Mouse (Mus musculus) liver, embryonic 15.5 days (tissue): ENCODE results near the gene Krt25. TPM values are rescaled to one million over a fixed set of nuclear protein-coding genes. Genes with fewer than 3 reads are reported as not detected.

Experiments used
- ATAC-seq: fragments of 200-750 bp; cut with Nextera tagmentation; 2 replicates; pipeline ENCODE4 v1.8.0; 2017; ENCODE audit warnings: moderate number of reproducible peaks, mild to moderate bottlenecking, moderate library complexity; ENCODE audit not compliant: insufficient read depth
- H3K27ac ChIP-seq: fragments of 300-500 bp; sonication (generic); replicated peaks from 2 replicates; pipeline ENCODE4 v1.5.1; 2015; ENCODE audit warnings: mild to moderate bottlenecking, inconsistent platforms
- H3K27me3 ChIP-seq: fragments of 300-500 bp; sonication (generic); 2 replicates; pipeline ENCODE4 v1.6.1; 2015; ENCODE audit warnings: mild to moderate bottlenecking, inconsistent platforms
- H3K36me3 ChIP-seq: fragments of 300-500 bp; sonication (generic); replicated peaks from 2 replicates; pipeline ENCODE4 v1.6.1; 2015; ENCODE audit warnings: moderate library complexity, mild to moderate bottlenecking, inconsistent platforms
- H3K4me1 ChIP-seq: fragments of 300-500 bp; sonication (generic); replicated peaks from 2 replicates; pipeline ENCODE4 v1.6.1; 2015; ENCODE audit warnings: inconsistent platforms
- H3K4me2 ChIP-seq: fragments of 300-500 bp; sonication (generic); 2 replicates; pipeline ENCODE4 v1.6.1; 2015; ENCODE audit warnings: moderate library complexity, mild to moderate bottlenecking, inconsistent platforms
- H3K4me3 ChIP-seq: fragments of 300-500 bp; sonication (generic); replicated peaks from 2 replicates; pipeline ENCODE4 v1.5.1; 2015; ENCODE audit warnings: mild to moderate bottlenecking, inconsistent platforms
- H3K9ac ChIP-seq: fragments of 300-500 bp; sonication (generic); 2 replicates; pipeline ENCODE4 v1.6.1; 2015; ENCODE audit warnings: moderate library complexity, mild to moderate bottlenecking, inconsistent platforms
- H3K9me3 ChIP-seq: fragments of 300-500 bp; sonication (generic); replicated peaks from 2 replicates; pipeline ENCODE4 v1.6.1; 2016; ENCODE audit warnings: inconsistent platforms
- WGBS: fragments of 180-500 bp; shearing (Covaris S2); methylation state at CpG from one replicate; pipeline ENCODE4 v1.1.7; 2015; ENCODE audit warnings: mixed read lengths; ENCODE audit not compliant: insufficient replicate concordance; 5-methylcytosine and 5-hydroxymethylcytosine counted together
- polyA plus RNA-seq: library from polyadenylated mRNA; unstranded; fragments of >200 nt; fragmentation: Nextera tagmentation; extraction: Ambion mirVana; gene quantifications from 2 replicates; pipeline ENCODE4 v1.2.1, GENCODE M21; 2015

The Krt25 gene
- polyA plus RNA-seq, 1 experiment from 2014 or later: not detected

- H3K9ac ChIP-seq: no peak overlapping the region
- no peak overlapping the region for H3K27ac ChIP-seq
- no peaks in the 10 kb centered on the region for H3K4me1 ChIP-seq
- H3K4me2 ChIP-seq: no peak overlapping the region
- no peak overlapping the region for H3K4me3 ChIP-seq
- 44% methylated on average over 7 of the region's 7 CpGs for WGBS
- no peaks in the 10 kb centered on the region for H3K36me3 ChIP-seq
- no peak for ATAC-seq
- no peaks in the 10 kb centered on the region for H3K9me3 ChIP-seq
- no peaks in the 10 kb centered on the region for H3K27me3 ChIP-seq
Measured at GRCm38 (mm10) chr11:99276786-99277185, 46.0 kb downstream of the Krt25 start.

- Histone ChIP-seq H3K4me3 (no peak overlapping the region), H3K9ac (no peak overlapping the region), H3K4me1 (no peaks in the 10 kb centered on the region), H3K27ac (no peak overlapping the region), H3K4me2 (no peak overlapping the region), H3K27me3 (no peaks in the 10 kb centered on the region), H3K36me3 (no peaks in the 10 kb centered on the region), H3K9me3 (no peaks in the 10 kb centered on the region)
- ATAC-seq: peak; percentile 69
- WGBS: 58% methylated on average over 6 of the region's 6 CpGs
Measured at GRCm38 (mm10) chr11:99275624-99276023, 47.1 kb downstream of the Krt25 start.

DNA sequence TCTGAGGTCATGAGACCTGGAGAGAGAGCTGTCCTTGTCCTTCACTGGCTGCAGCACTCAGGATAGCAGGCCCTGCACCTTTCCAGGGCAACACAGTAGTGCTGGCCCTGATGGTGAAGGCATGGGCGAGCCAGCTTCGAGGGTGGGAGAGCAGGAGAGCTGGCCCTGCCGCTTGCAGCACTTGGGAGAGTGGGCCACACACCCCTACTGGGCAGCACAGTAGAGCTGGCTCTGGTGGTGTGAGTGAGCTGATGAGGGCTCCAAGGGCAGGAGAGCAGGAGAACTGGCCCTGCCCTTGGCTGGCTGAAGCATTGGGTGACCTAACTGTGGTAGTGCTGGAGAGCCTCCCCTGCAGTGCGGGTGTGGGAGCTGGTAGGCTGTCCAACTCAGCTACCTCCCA is 50.0 kb downstream of the Krt25 start:
- H3K9ac ChIP-seq: no peak overlapping the region
- H3K9me3 ChIP-seq: no peaks in the 10 kb centered on the region
- H3K27ac ChIP-seq: no peak overlapping the region
- no peak overlapping the region for H3K4me2 ChIP-seq
- H3K36me3 ChIP-seq: no peaks in the 10 kb centered on the region
- no peaks in the 10 kb centered on the region for H3K27me3 ChIP-seq
- no peaks in the 10 kb centered on the region for H3K4me1 ChIP-seq
- 76% methylated on average over 4 of the region's 4 CpGs for WGBS
- no peak overlapping the region for H3K4me3 ChIP-seq
- no peak for ATAC-seq

DNA sequence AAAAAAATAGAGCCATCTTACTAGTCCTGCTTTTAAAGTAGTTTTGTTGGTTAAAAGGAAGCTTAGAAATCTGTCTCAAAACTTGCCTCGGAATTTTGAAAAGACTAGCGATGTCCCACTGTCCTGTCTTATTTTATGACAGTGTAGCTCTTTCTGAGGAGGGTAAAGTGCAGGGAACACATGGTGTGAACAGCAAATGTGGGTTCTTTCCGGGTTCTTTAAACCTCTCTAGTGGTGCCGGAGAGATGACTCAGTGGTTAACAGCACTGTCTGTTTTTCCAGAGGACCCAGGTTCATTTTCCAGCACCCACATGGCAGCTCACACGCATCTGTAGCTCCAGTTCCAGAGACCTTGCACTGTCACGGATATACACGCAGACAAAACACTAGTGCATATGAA is 53.6 kb downstream of the Krt25 start:
- H3K27me3 ChIP-seq: 0 out of 2 replicates have a peak, but pooled peaks cover 1% of the 10 kb centered on the region
- H3K4me3 ChIP-seq: no peak overlapping the region
- no peaks in the 10 kb centered on the region for H3K9me3 ChIP-seq
- 64% methylated on average over 7 of the region's 7 CpGs for WGBS
- no peak for ATAC-seq
- H3K9ac ChIP-seq: no peak overlapping the region
- no peaks in the 10 kb centered on the region for H3K36me3 ChIP-seq
- H3K27ac ChIP-seq: no peak overlapping the region
- H3K4me1 ChIP-seq: no peaks in the 10 kb centered on the region
- H3K4me2 ChIP-seq: no peak overlapping the region

GRCm38 (mm10) chr11:99265796-99266195 is 57.0 kb downstream of the Krt25 start:
- Histone ChIP-seq H3K4me1 (no peaks in the 10 kb centered on the region), H3K27ac (no peak overlapping the region), H3K9ac (no peak overlapping the region), H3K36me3 (no peaks in the 10 kb centered on the region), H3K27me3 (0 out of 2 replicates have a peak, but pooled peaks cover 6% of the 10 kb centered on the region), H3K4me2 (no peak overlapping the region), H3K4me3 (no peak overlapping the region), H3K9me3 (no peaks in the 10 kb centered on the region)
- no peak for ATAC-seq
- WGBS: 30% methylated on average over 9 of the region's 9 CpGs

Other genes with a start within 250 kb of the Krt25 start
- gene Tns4, start 233.6 kb downstream of the Krt25 start, polyA plus RNA-seq: 0.29 and 0.46 TPM in 2 replicates
- 0.15 and 0.31 TPM in 2 replicates for gene Ccr7, start 167.9 kb downstream of the Krt25 start, polyA plus RNA-seq
- gene Smarce1, start 91.9 kb downstream of the Krt25 start, polyA plus RNA-seq: 62.2 and 66.5 TPM in 2 replicates
- gene Krt222, start 78.9 kb downstream of the Krt25 start, polyA plus RNA-seq: 0.06 and 0.07 TPM in 2 replicates
- gene Krt24, start 37.7 kb downstream of the Krt25 start, polyA plus RNA-seq: not detected in 2 replicates
- gene Krt26, start 15.0 kb upstream of the Krt25 start, polyA plus RNA-seq: not detected in 2 replicates
- not detected in 2 replicates for gene Krt27, start 28.2 kb upstream of the Krt25 start, polyA plus RNA-seq
- gene Krt28, start 52.0 kb upstream of the Krt25 start, polyA plus RNA-seq: not detected in 2 replicates
- gene Krt10, start 66.4 kb upstream of the Krt25 start, polyA plus RNA-seq: 2.1 and 3.1 TPM in 2 replicates
- gene Krt12, start 99.3 kb upstream of the Krt25 start, polyA plus RNA-seq: not detected in 2 replicates
- gene Krt20, start 115.2 kb upstream of the Krt25 start, polyA plus RNA-seq: 33.2 and 34.0 TPM in 2 replicates
- gene Krt23, start 170.2 kb upstream of the Krt25 start, polyA plus RNA-seq: 1.0 and 1.2 TPM in 2 replicates
- gene Krt39, start 198.4 kb upstream of the Krt25 start, polyA plus RNA-seq: not detected in 2 replicates
- not detected in 2 replicates for gene Krt40, start 220.2 kb upstream of the Krt25 start, polyA plus RNA-seq
- gene Krtap3-3, start 227.9 kb upstream of the Krt25 start, polyA plus RNA-seq: not detected in 2 replicates
- not detected in 2 replicates for gene Krtap3-2, start 233.9 kb upstream of the Krt25 start, polyA plus RNA-seq
- gene Gm11939, start 236.5 kb upstream of the Krt25 start, polyA plus RNA-seq: not detected in 2 replicates
- not detected in 2 replicates for gene Krtap3-1, start 243.7 kb upstream of the Krt25 start, polyA plus RNA-seq